Mouse (Mus musculus): ENCODE data around the gene Rbfox2. TPM values are rescaled to one million over a fixed set of nuclear protein-coding genes. Genes with fewer than 3 reads are reported as not detected.

Rbfox2 gene
- polyA plus RNA-seq, 1 experiment from 2014 or later: 53.2 TPM

DNA sequence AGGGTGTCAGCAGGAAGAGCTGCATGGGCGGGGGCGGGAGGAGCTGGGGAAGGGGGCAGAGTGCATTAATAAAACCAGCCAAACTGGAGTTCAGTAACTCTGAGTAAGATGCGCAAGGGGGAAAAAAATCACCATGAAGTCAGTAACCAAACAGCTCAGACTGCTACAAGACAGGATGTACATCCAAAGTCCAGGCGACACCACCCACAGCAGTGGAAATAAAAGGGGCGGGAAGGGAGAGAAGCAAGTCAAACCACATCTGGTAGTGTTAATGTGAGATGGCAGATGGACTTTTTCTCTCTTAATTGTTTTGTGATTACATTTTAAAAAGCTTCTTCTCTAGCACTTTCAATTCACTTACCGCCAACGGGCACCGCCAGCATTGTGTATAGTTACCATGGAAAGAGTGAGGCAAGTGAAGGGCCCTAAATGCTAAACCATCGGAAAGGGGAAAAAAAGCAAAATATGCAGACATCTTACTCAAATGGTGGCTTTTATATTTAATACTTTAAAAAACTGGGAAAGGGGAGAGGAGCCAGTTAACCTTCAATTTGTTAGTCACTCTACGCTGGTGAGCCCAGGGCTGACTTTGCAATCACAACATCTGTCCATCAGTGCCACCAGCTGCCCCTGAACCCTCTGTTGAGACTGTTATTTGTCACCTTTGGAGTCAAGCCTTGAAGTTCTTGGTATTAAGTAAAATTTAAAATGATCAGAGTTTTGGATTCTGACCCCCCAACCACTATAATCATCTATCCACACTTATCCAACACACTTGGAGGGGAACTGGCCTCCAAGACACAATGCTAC is 202.2 kb downstream of the Rbfox2 start:
- no peak for ATAC-seq
- no peak for TF ChIP-seq CTCF (IDR thresholded peaks at IDR 0.05)
- no peak for DNase-seq (ENCODE audit: low read depth, low spot score)
- CTCF ChIA-PET: interaction anchor here (1.3 to 2.8 kb wide), 2 partner anchors 9 to 11 kb away, joined by 3 to 6 read pairs; no protein-coding TSS in a partner anchor
- in situ Hi-C loops (cut with MboI; ENCODE audit: low pct_unique_long_range_greater_than_20kb): no loop called here
- no peaks in the 10 kb centered on the region for H3K27me3 ChIP-seq
- POLR2A ChIA-PET: no interaction called here

DNA sequence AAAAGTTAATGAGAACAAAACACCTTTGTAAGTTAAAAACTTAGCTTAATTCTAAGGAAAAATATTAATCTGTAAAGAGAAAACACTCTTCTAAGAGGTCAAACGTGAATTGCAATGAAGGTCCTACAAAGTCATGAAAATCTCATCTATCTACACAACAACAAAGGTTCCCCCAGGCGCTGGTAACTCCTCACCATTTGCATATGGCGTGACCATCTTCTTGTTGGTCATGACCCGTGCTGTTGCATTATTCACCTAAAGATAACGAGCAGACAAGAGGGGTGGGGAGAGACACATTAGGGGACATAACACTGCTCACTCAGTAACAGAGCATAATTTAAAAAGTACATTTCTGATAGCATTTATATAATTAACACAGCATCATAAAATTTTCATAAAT is 204.1 kb downstream of the Rbfox2 start:
- no peaks in the 10 kb centered on the region for H3K27me3 ChIP-seq
- TF ChIP-seq CTCF (IDR thresholded peaks at IDR 0.05): no peak
- ChIA-PET CTCF (interaction anchor here (0.7 kb wide), 1 partner anchor 12 kb away, joined by 3 read pairs; no protein-coding TSS in a partner anchor), POLR2A (interaction anchor here (1.0 kb wide), 1 partner anchor 15 kb away, joined by 3 read pairs; no protein-coding TSS in a partner anchor)
- no peak for ATAC-seq
- in situ Hi-C loops (cut with MboI; ENCODE audit: low pct_unique_long_range_greater_than_20kb): no loop called here
- DNase-seq (ENCODE audit: low read depth, low spot score): no peak

DNA sequence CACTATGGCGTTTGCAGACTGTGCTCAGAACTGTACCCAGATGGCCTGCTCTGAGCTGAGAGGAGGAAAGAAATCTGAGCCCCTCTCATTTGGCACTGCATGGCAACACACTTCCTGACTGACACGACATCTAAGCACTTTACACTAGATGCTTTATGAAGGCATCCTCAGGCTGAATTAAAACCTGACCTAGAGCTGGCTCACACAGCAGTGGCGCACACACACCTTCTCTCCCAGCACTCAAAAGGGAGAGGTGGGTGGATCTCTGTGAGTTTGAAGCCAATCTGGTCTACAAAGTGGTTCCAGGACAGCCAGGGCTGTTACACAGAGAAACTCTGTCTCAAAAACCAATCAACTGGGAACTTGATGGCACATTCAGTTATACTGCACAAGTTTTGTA is 207.0 kb downstream of the Rbfox2 start:
- ATAC-seq (no peak), DNase-seq (ENCODE audit: low read depth, low spot score) (no peak)
- CTCF ChIA-PET: no interaction called here
- TF ChIP-seq CTCF (IDR thresholded peaks at IDR 0.05): no peak
- POLR2A ChIA-PET: no interaction called here
- H3K27me3 ChIP-seq: no peaks in the 10 kb centered on the region
- in situ Hi-C loops (cut with MboI; ENCODE audit: low pct_unique_long_range_greater_than_20kb): no loop called here

DNA sequence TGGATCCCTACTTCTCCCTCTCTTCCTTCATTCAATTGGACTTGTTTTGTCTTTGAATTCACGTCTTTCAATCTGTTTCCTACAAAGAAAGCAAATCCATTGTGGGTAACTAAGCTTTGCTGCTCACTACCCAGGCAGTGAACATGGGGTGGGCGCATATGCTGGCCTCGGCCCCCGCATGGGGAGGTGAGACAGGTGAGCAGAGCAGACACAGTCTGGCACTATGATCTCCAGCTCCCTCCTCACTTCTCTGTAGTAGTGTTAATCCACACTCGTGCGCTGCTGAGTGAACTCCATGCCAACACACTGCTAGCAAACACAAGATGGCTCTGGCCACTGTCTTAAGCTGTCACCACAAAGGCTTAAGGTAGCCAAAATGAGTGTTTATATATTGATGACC is 209.4 kb downstream of the Rbfox2 start:
- no peak for TF ChIP-seq CTCF (IDR thresholded peaks at IDR 0.05)
- in situ Hi-C loops (cut with MboI; ENCODE audit: low pct_unique_long_range_greater_than_20kb): no loop called here
- ChIA-PET POLR2A (no interaction called here), CTCF (no interaction called here)
- ATAC-seq (no peak), DNase-seq (ENCODE audit: low read depth, low spot score) (no peak)
- no peaks in the 10 kb centered on the region for H3K27me3 ChIP-seq

DNA sequence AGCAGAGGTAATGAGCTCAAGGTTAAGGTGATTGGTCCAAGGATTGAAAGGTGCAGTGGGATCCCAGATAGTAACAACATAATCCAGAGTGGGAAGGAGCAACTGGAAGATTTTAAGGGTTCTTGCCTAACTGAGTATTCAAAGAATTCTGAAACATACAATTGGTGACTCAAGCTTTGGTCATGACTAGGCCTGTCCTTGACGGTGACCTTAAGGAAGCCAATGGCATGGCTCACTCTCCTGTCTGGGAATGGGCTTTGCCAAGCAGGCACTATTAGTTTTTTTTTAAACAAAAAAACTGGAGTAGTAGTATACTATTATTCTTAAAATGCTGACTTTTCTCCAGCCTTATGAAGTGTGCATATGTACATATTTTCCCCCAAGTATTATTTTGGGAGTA is 211.6 kb downstream of the Rbfox2 start:
- H3K27me3 ChIP-seq: no peaks in the 10 kb centered on the region
- ChIA-PET POLR2A (no interaction called here), CTCF (interaction anchor here (1.0 kb wide), 1 partner anchor 10 kb away, joined by 3 read pairs; no protein-coding TSS in a partner anchor)
- in situ Hi-C loops (cut with MboI; ENCODE audit: low pct_unique_long_range_greater_than_20kb): no loop called here
- DNase-seq (ENCODE audit: low read depth, low spot score) (no peak), ATAC-seq (no peak)
- no peak for TF ChIP-seq CTCF (IDR thresholded peaks at IDR 0.05)

DNA sequence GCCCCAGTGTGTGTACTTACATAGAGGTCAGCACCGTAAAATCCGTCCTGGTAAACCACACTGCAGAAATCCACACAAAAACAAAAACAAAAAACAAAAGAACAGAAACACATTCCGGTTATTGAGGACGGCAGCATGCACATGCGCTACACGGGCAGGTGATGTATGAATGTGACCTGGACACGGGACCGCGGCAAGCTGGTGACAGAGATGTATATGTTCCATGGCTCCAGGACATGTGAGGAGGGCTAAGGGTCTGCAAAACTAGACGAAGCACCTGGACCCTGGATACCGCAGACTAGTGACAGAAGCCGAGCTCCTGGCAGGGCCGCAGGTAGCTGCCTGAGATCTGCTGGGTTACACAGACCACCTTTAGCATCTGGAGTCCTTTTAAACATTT is 212.4 kb downstream of the Rbfox2 start:
- no peak for ATAC-seq
- H3K27me3 ChIP-seq: no peaks in the 10 kb centered on the region
- POLR2A ChIA-PET: no interaction called here
- DNase-seq (ENCODE audit: low read depth, low spot score): no peak
- no peak for TF ChIP-seq CTCF (IDR thresholded peaks at IDR 0.05)
- in situ Hi-C loops (cut with MboI; ENCODE audit: low pct_unique_long_range_greater_than_20kb): no loop called here
- CTCF ChIA-PET: interaction anchor here (1.3 kb wide), 1 partner anchor 10 kb away, joined by 6 read pairs; no protein-coding TSS in a partner anchor

DNA sequence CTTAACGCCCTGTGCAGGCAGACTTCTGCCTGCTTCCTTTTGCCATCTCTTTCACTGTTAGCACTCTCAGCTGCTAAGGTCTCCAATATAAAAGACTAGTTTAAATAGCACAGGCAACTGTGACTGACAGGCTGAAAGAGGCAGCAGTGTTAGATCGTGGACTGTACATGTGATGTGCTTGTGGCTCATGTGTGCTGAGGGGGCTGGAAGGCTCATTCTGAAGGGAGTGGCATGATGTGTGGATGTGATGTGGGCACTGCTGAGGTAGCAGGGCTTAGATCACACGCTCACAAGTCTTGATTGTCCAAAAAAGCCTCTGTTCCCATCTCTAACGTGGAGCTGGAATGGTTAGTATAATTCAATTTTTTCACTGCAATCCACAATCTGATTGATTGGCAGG is 215.4 kb downstream of the Rbfox2 start:
- ATAC-seq: no peak
- H3K27me3 ChIP-seq: no peaks in the 10 kb centered on the region
- DNase-seq (ENCODE audit: low read depth, low spot score): no peak
- TF ChIP-seq CTCF (IDR thresholded peaks at IDR 0.05): no peak
- in situ Hi-C loops (cut with MboI; ENCODE audit: low pct_unique_long_range_greater_than_20kb): no loop called here
- ChIA-PET POLR2A (interaction anchor here (0.6 kb wide), 1 partner anchor 235 kb away, joined by 5 read pairs; no protein-coding TSS in a partner anchor), CTCF (interaction anchor here (1.4 to 1.8 kb wide), 3 partner anchors 11 to 63 kb away, joined by 3 to 4 read pairs (median 4); no protein-coding TSS in a partner anchor)

DNA sequence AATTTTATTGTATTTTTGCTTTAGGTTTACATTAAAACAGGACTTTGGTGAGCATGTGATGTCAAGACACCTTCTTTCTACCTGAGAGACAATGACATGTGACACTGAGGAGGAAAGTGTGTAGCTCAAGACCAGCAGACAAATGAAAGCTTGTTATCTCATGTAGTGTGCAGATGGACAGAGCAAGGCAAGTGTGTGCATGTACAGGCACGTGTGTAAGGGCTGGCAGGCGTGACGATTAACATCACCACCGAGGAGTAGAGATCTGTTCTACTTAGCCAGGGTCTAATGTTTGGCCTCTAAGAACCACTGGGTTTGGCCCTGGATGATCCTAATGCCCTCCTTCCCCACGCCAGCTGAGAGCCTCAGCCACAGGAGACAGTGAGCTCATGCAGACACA is 216.3 kb downstream of the Rbfox2 start:
- in situ Hi-C loops (cut with MboI; ENCODE audit: low pct_unique_long_range_greater_than_20kb): no loop called here
- no peak for TF ChIP-seq CTCF (IDR thresholded peaks at IDR 0.05)
- no peaks in the 10 kb centered on the region for H3K27me3 ChIP-seq
- DNase-seq (ENCODE audit: low read depth, low spot score) (no peak), ATAC-seq (no peak)
- CTCF ChIA-PET: interaction anchor here (1.4 to 1.8 kb wide), 3 partner anchors 12 to 64 kb away, joined by 3 to 4 read pairs (median 4); no protein-coding TSS in a partner anchor
- POLR2A ChIA-PET: interaction anchor here (1.6 kb wide), 1 partner anchor 13 kb away, joined by 6 read pairs; no protein-coding TSS in a partner anchor

DNA sequence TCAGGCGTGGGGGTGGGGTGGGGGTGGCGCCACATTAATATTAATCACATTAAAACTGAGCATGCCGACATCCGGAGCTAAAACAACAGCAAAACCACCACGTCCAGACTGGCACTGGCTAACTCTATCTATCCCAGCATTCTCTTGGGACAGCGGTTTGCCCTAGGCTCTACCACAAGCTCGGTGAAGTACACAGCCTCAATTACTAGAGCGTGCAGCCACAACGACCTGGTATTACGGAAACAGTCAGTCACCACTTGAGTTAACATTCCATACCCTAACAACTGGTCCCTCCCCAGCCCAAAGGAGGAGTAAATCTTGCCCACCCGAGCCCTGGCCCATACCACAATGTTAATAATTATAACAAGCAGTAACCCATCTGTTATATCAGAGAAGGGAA is 217.6 kb downstream of the Rbfox2 start:
- POLR2A ChIA-PET: interaction anchor here (1.6 kb wide), 1 partner anchor 12 kb away, joined by 6 read pairs; no protein-coding TSS in a partner anchor

DNA sequence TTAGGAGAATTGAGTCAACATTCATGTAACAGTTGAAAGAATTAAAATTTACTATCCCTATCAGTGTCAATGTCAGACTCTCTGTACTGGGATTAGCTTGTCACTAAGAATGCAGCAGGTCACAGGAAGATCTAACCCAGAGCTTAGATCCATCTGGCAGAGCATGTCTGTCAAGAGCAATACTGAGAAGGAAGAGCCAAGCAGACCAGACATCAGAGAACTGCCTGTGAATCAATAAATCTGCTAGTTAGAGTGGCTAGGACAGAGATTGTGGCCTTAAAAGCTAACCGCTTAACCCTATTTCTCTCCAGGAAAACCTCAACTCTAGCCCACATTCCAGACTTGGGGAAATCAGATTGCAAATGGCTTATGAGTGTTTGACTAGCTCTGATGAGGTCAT is 220.3 kb downstream of the Rbfox2 start:
- in situ Hi-C loops (cut with MboI; ENCODE audit: low pct_unique_long_range_greater_than_20kb): no loop called here

More for the DNA sequence above, 217.6 kb downstream of the Rbfox2 start:
- ATAC-seq: peak; percentile 94
- in situ Hi-C loops (cut with MboI; ENCODE audit: low pct_unique_long_range_greater_than_20kb): no loop called here
- H3K27me3 ChIP-seq: no peaks in the 10 kb centered on the region
- CTCF ChIA-PET: interaction anchor here (1.8 to 2.3 kb wide), 2 partner anchors 12 to 17 kb away, joined by 4 to 13 read pairs; no protein-coding TSS in a partner anchor
- DNase-seq (ENCODE audit: low read depth, low spot score): peak; percentile 92
- TF ChIP-seq CTCF (IDR thresholded peaks at IDR 0.05): no peak

DNA sequence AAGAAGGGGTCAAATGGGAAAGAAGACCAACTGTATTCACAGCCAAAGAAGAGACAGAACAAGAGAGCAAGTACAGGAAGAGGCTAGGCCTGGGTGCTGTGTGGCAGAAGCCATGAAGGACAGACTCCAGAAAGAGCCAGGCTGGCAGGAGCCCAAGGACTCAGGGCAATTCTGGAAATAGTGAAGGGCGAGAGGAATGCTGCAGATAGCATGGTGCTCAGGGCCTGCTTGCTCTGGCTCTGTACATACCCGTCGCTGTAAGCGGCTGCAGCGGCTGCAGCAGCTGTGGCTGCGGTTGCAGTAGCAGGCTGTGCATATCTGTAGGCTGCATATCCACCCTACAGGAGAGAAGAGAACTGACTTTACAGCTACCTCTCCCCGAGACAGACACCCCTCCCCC is 221.0 kb downstream of the Rbfox2 start:
- ChIA-PET POLR2A (no interaction called here), CTCF (interaction anchor here (1.0 kb wide), 1 partner anchor 9 kb away, joined by 3 read pairs; no protein-coding TSS in a partner anchor)
- no peak for DNase-seq (ENCODE audit: low read depth, low spot score)
- in situ Hi-C loops (cut with MboI; ENCODE audit: low pct_unique_long_range_greater_than_20kb): no loop called here
- no peaks in the 10 kb centered on the region for H3K27me3 ChIP-seq
- no peak for ATAC-seq
- TF ChIP-seq CTCF (IDR thresholded peaks at IDR 0.05): no peak

More for the DNA sequence above, 220.3 kb downstream of the Rbfox2 start:
- no peak for DNase-seq (ENCODE audit: low read depth, low spot score)
- POLR2A ChIA-PET: no interaction called here
- TF ChIP-seq CTCF (IDR thresholded peaks at IDR 0.05): no peak
- no peak for ATAC-seq
- CTCF ChIA-PET: interaction anchor here (1.0 to 1.4 kb wide), 3 partner anchors 10 to 272 kb away, joined by 3 to 4 read pairs (median 4); no protein-coding TSS in a partner anchor
- no peaks in the 10 kb centered on the region for H3K27me3 ChIP-seq

Data from Patski (cell line).